Mouse (Mus musculus): Measurements from ENCODE around the gene Sbno1. TPM values are rescaled to one million over a fixed set of nuclear protein-coding genes. Genes with fewer than 3 reads are reported as not detected.

Gene Sbno1
- 63.9 and 66.5 TPM in 2 replicates for polyA plus RNA-seq (2015; fragmentation: Nextera tagmentation; extraction: Ambion mirVana)

GRCm38 (mm10) chr5:124425412-124426259, at the start of gene Sbno1:
Sbno1 (minus strand) TSS chr5:124426001.

GRCm38 (mm10) chr5:124439447-124440093, 13.8 kb upstream of the Sbno1 start, which contains the start of gene Kmt5a:
Kmt5a (plus strand) TSS chr5:124439930.

DNA sequence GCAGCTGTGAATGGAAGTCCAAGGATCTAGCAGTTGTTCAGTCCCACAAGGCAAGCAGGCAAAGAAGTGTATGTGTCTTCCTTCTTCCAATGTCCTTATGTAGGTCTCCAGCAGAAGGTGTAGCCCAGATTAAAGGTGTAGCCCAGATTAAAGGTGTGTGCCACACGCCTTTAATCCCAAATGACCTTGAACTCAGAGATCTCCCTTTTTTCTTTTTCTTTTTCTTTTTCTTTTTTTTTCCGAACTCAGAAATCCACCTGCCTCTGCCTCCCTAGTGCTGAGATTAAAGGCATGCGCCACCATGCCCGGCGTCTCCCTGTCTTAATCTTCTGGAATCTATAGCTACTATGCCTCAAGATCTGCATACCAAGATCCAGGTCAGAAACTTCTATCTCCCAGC, 62.8 kb downstream of the Sbno1 start, which contains the start of gene Cdk2ap1:
Cdk2ap1 (minus strand) TSS at position 101 of the 400 bp plus-strand sequence.

GRCm38 (mm10) chr5:124327510-124328364, 98.1 kb downstream of the Sbno1 start, which contains the start of the genes Mphosph9 and 2810006K23Rik:
Mphosph9 (minus strand) TSS chr5:124327972.
2810006K23Rik (plus strand) TSS chr5:124328089.

Small RNAs within 50 kb of the gene (microRNA-seq; reads per million reads assigned to microRNA genes)
- gene Gm27486 = 0.87 reads per million

Other genes starting within 250 kb of the Sbno1 start
- 10.0 and 10.5 TPM in 2 replicates for gene Pitpnm2, start 176.2 kb downstream of the Sbno1 start, polyA plus RNA-seq (2015; fragmentation: Nextera tagmentation; extraction: Ambion mirVana)
- gene Mphosph9, start 98.0 kb downstream of the Sbno1 start, polyA plus RNA-seq (2015; fragmentation: Nextera tagmentation; extraction: Ambion mirVana) = 7.7 and 7.8 TPM in 2 replicates
- 11.2 and 12.0 TPM in 2 replicates for gene 2810006K23Rik, start 97.9 kb downstream of the Sbno1 start, polyA plus RNA-seq (2015; fragmentation: Nextera tagmentation; extraction: Ambion mirVana)
- 97.0 and 154 TPM in 2 replicates for gene Cdk2ap1, start 62.9 kb downstream of the Sbno1 start, polyA plus RNA-seq (2015; fragmentation: Nextera tagmentation; extraction: Ambion mirVana)
- 21.6 and 24.9 TPM in 2 replicates for gene Kmt5a, start 13.9 kb upstream of the Sbno1 start, polyA plus RNA-seq (2015; fragmentation: Nextera tagmentation; extraction: Ambion mirVana)
- 31.5 and 34.5 TPM in 2 replicates for gene Rilpl2, start 52.4 kb upstream of the Sbno1 start, polyA plus RNA-seq (2015; fragmentation: Nextera tagmentation; extraction: Ambion mirVana)
- 11.5 and 14.5 TPM in 2 replicates for gene Snrnp35, start 57.1 kb upstream of the Sbno1 start, polyA plus RNA-seq (2015; fragmentation: Nextera tagmentation; extraction: Ambion mirVana)
- gene Rilpl1, start 105.4 kb upstream of the Sbno1 start, polyA plus RNA-seq (2015; fragmentation: Nextera tagmentation; extraction: Ambion mirVana) = 16.2 and 17.0 TPM in 2 replicates
- gene Tmed2, start 114.7 kb upstream of the Sbno1 start, polyA plus RNA-seq (2015; fragmentation: Nextera tagmentation; extraction: Ambion mirVana) = 285 and 303 TPM in 2 replicates
- gene Ddx55, start 126.9 kb upstream of the Sbno1 start, polyA plus RNA-seq (2015; fragmentation: Nextera tagmentation; extraction: Ambion mirVana) = 21.2 and 22.1 TPM in 2 replicates
- gene Eif2b1, start 153.1 kb upstream of the Sbno1 start, polyA plus RNA-seq (2015; fragmentation: Nextera tagmentation; extraction: Ambion mirVana) = 58.4 and 60.1 TPM in 2 replicates
- 28.7 and 29.9 TPM in 2 replicates for gene Gtf2h3, start 153.1 kb upstream of the Sbno1 start, polyA plus RNA-seq (2015; fragmentation: Nextera tagmentation; extraction: Ambion mirVana)
- gene Atp6v0a2, start 202.6 kb upstream of the Sbno1 start, polyA plus RNA-seq (2015; fragmentation: Nextera tagmentation; extraction: Ambion mirVana) = 29.5 and 29.9 TPM in 2 replicates